Mouse (Mus musculus) E14TG2a.4 (cell line): ENCODE data around the gene Pim3.

Experiments used
- CTCF ChIP-seq: conservative IDR thresholded peaks from 2 replicates; pipeline ENCODE4 v1.5.1; 2014; ENCODE audit warnings: low read length
- NANOG ChIP-seq: IDR thresholded peaks from 2 replicates; pipeline ENCODE4 v1.6.1; 2014; ENCODE audit warnings: borderline replicate concordance, low read length, mixed read lengths
- POU5F1 ChIP-seq: IDR thresholded peaks from 2 replicates; pipeline ENCODE4 v1.6.1; 2014; ENCODE audit warnings: low read length, borderline replicate concordance

DNA sequence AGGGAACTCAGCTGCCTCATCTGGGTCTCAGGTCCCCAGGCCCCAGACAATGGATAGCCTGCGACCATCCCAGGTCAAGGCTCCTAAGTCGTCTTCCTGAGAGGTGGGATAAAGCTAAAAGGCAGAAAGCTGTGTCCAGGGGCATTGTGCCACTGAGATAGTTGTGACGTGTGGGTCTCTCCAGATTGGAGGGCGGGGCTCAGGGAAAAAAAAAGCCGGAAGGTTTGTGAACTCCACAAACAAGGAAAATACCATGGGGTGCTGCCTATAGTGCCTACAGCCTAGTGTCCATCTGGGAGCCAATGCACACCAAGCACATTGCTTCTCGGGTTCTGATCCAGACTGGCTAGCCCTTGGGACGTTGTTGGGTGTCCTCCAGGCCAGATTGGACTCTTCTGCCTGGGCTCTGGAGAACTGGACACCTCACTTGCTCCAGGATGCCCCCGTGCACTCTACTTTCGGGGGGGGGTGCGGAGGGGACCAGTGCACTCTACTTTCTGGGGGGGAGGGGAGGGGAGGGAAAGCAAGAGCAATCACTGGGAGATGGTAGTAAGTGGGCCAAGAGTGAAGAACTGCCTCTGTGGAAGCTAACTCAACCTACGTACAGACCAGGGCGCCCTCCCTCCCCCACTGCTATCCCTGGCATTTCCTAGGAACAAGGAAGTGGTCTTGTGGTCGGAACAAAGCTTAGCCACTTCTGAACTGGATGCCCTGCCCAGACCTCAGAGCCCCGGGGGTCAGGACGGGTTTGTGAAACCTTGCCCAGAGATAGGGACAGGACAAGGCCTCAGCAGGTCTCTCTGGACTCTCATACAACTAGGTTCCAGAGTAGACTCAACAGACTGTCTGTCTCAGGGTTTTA, 6.8 kb upstream of the Pim3 start:
- TF ChIP-seq CTCF (no peak), NANOG (no peak), POU5F1 (no peak)
